Mouse (Mus musculus) c-Kit-positive CD71-negative TER-119-negative erythroid progenitor cells, embryonic 14.5 days (primary cell): ENCODE results near the gene Cyp4f18.
A peak's percentile ranks its signal among the peaks of the same experiment; 100 is the strongest.
"Not testable (repeated sequence)": the region's sequence is repeated elsewhere in the genome, so short reads cannot be mapped to it uniquely, and the experiment has no call there.

ENCODE experiments used
- DNase-seq: peaks from one replicate; pipeline ENCODE4 v3.0.0-alpha.2; 2013; ENCODE audit warnings: low read depth

The Cyp4f18 gene

DNA sequence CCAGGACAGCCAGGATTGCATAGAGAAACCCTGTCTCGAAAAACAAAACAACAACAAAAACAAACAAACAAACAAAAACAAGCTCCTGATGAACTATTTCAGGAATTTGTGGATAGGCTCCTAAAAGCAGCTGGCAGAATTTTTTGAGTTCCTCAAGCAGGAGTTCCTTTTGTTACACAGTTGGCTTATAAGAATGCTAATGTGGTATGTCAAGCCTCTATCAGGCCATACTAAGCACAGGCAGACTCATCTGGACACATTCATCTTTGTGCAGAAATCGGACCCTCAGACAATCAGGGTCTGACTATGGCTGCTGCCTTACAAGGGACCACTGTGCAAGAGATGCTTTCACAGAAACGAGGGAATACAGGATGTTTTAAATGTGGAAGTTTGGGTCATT lies 35.2 kb downstream of the Cyp4f18 start:
- no peak for DNase-seq

DNA sequence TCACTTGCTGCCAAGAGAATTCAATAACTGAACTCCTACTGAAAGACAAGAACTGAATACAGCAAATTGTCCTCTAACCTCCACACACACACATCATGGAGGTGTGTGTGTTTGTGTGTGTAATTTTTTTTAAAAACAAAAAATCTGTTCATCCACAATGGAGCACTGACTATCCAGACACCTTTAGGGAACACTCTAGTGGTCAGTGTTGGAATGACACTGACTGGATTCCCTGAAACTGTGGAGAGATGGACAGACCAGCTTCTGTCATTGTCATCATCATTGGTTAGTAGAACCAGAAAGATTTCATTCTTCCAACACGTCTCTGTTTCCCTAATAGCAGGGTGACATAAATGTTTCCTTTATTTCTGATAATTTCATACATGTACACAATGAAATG lies 37.5 kb downstream of the Cyp4f18 start:
- DNase-seq: no peak

DNA sequence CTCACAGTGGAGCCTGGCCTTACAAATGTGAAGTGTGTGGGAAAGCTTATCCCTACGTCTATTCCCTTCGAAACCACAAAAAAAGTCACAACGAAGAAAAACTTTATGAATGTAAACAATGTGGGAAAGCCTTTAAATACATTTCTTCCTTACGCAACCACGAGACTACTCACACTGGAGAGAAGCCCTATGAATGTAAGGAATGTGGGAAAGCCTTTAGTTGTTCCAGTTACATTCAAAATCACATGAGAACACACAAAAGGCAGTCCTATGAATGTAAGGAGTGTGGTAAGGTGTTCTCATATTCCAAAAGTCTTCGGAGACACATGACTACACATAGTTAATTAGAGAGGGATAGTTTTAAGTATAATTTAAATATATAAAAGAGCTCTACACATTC lies 40.8 kb downstream of the Cyp4f18 start:
- no peak for DNase-seq

DNA sequence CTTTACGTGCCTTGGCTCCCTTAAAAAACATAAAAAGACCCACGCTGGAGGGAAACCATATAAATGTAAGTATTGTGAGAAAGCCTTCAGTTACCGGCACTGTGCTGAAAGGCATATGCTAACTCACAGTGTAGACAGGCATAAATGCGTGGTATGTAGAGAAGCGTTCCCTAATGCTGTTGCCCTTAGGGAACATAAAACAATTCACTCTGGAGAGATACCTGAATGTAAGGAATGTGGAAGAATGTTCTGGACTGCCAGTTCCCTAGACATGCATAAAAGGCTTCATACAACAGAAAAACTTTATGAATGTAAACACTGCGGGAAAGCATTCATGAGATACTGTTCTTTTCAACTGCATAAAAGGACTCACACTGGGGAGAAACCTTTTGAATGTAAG lies 41.3 kb downstream of the Cyp4f18 start:
- DNase-seq: no peak

DNA sequence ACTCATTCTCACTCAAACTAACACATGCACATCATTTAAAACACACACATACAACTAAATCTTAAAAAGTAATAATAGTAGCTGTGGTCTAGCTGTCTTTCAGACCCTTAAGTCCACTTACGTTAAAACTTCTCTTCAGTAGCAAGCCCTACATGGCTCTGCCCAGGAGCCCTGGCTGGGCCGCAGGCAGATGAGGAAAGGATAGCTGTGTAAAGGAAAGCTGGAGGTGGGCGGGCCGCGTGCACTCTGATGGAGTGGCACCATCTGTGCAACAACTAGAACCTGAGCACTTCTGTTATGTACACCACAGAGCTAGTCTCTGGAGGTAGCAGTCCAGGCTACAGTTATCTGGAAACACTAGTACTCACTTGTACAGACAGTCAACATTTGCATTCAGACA lies 42.2 kb downstream of the Cyp4f18 start:
- no peak for DNase-seq

DNA sequence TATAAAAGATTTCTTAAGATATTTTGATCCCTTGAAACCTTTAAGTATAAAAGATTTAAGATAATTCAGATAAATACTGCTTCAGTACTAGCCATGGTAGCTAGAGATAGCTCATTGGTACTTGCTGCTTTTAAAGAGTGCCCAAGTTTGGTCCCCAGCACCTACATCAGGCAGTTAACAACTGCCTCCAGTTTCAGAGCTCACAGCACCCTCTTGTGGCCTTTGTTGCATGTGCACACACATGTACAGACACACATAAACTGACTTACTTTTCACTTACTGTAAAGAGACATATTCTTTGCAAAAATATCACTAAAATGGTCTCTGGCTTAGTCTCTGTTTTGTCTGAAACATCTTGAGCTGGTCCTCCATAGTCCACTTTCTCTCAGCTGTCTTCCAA lies 43.0 kb downstream of the Cyp4f18 start:
- no peak for DNase-seq

- DNase-seq: no peak
Observed at GRCm38 (mm10) chr8:71965166-71965565, 44.3 kb downstream of the Cyp4f18 start.

DNA sequence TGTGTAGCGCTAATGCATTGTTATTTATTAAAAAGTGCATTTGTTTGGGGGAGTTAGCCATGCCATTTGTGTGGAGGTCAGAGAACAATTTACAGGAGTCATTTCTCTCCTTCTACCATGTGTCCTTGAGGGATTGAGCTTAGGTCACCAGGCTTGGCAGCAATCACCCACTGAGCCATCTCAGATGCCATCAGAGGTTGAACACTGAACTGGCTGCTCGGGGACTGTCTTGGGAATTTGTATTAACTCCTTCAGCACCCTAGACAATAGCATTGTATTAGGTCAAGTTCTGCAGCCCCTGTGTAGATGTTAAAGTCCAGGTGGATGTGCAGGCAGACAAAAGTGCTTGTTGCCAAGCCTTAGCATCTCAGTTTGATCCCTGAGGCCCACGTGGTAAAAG lies 45.4 kb downstream of the Cyp4f18 start:
- DNase-seq: no peak

- DNase-seq: no peak
Observed at GRCm38 (mm10) chr8:71961796-71962195, 47.6 kb downstream of the Cyp4f18 start.

DNA sequence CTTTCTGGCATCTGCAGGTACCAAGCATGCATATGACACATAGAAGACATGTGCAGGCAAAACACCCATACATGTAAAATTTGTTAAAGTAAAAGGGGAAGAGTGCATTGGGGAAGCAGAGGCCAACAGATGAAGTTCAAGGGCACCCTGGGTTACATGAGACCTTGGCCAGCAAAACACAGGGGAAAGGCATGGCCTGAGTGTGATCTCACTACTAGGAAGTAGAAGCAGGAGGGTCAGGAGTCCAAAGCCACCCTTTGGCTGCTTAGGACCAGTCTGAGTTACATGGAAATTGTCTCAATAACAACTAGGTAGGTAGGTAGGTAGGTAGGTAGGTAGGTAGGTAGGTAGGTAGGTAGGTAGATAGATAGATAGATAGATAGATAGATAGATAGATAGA lies 48.9 kb downstream of the Cyp4f18 start:
- no peak for DNase-seq

DNA sequence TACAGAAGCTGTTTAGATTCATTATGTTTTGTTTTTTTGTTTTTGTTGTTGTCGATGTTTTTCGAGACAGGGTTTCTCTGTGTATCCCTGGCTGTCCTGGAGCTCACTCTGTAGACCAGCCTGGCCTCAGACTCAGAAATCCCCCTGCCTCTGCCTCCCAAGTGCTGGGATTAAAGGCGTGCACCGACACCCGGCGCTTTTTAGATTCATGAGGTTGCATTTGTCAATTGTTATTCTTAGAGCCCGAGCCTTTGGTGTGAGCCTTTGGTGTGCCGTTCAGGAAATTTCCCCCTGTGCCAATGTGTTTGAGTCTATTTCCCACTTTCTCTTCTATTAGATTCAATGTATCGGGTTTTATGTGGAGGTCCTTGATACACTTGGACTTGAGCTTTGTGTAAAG lies 54.8 kb downstream of the Cyp4f18 start:
- DNase-seq: no peak

DNA sequence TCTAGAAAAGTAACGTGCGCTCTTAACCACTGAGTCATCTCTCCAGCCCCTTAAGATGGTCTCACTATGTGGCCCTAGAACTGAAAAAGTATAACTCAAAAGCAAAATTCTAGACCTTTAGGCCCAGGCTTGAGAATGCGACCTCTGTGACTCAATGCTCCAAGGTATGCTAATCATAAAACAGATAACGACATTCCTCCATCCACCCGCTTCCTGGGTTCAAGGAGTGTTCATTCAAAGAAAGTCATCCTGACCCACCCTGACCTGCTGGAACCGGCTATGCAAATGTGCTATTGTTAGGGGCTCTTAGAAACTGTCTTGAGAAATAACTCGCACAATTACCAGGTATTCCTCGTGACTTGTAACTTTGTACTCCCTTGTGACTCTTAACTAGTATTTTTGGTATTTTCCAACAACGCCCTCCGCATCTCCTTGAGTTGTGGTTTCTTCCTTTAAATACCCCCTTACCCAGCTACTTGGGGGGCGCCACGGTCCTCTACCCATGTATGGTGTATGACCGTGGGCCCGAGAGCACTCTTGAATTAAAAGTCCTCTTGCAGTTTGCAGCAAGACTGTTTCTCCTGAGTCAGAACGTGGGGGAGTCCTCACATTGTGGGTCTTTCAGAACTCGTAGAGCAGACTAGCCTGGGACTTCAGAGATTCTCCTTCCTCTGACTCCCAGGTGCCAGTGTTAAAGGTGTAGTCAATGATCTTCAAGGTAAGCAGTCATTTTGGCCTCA lies 56.3 kb downstream of the Cyp4f18 start:
- DNase-seq: not testable (repeated sequence)

DNA sequence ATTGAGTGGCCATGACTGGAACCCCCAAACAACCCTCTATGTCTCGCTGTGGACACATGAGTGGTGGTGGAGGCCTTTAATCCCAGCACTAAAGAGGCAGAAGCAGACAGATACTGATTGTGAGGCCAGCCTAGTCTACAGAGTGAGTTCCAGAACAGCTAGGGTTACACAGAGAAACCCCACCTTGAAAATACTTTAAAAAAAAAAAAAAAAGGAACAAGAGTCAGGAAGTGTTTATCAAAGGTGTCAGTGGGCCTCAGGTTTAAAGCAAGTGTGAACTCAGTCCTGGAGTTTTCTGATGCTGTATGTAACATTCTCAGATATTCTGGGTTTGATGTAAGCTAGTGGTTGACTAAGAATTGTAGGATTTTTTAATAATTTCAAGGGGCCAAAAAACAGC lies 56.9 kb downstream of the Cyp4f18 start:
- DNase-seq: no peak

GRCm38 (mm10) chr8:71951436-71952161 lies 57.8 kb downstream of the Cyp4f18 start:
- DNase-seq: no peak

DNA sequence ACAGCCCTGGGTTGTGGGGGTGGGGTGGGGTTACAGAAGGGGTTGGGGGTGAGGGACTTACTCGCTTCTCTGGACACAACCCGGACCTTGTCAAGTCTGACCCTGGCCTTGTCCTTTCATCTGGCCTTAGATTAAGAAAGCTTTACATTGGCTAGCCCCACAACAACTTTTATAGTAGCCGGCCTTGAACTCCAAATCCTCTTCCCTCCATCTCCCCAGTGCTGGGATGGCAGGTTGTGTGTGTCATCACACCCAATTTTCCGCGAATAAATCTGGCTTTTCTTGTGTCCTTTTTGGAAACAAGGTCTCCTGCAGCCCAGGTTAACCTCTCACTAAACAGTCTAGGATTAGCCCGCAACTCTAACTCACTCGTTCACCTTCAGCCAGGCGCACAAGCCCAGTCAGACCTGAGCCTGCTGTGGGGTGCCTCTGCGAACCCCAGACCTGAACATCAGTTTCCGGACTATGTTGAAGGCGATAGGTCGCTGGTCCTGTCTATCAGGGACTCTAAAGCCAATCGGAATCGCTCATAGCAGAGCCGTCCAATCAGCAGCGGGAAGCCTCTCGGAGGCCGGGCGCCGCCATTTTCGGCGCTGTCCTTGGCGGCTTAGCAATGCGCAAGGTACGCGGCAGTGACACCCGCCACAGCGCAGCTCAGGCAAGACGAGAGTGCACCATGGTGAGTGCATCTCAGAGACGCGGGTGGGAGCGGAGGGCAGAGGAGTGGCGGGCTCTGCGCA lies 58.8 kb downstream of the Cyp4f18 start, which contains the start of gene Zfp961:
Gene Zfp961, plus strand, starts transcription at position 557 of the 740 bp plus-strand sequence.
- peak; percentile 97 for DNase-seq

DNA sequence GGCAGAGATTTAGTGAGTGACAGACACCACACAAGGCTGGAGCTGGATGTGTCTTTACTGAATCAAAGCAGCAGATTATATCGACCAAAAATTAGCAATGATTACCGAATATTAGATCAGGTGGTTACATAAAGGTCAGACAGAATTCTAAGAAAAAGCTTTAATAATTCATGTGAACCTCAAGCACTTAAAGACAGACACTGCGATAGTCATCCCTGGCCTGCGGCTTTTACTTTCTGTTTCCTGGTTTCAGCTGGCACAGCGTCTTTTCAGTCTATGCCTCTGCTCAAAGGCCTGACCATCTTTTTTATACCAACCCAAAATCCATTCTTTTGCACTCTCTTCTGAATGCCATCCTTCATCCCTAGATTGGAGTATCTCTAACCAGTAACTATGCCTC lies 60.8 kb downstream of the Cyp4f18 start:
- DNase-seq: no peak

DNA sequence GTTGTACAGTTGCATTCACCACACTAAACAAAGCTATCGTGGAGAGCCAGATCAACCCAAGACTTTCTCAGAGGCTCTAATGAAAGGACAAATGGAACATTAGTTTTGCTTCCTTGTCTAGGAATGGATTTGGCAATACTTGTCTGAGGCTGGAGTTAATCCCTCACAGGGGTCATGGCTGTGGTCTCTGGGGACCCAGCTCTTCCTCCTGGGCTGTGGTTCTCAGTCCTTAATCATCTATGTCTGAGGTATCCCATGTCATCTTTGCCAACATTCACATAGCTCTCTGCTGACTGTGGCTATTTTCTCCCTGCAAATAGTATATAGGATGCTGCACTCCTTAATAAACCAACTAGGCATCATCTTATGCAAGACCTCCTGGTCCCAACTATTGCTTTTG lies 67.7 kb downstream of the Cyp4f18 start:
- no peak for DNase-seq

DNA sequence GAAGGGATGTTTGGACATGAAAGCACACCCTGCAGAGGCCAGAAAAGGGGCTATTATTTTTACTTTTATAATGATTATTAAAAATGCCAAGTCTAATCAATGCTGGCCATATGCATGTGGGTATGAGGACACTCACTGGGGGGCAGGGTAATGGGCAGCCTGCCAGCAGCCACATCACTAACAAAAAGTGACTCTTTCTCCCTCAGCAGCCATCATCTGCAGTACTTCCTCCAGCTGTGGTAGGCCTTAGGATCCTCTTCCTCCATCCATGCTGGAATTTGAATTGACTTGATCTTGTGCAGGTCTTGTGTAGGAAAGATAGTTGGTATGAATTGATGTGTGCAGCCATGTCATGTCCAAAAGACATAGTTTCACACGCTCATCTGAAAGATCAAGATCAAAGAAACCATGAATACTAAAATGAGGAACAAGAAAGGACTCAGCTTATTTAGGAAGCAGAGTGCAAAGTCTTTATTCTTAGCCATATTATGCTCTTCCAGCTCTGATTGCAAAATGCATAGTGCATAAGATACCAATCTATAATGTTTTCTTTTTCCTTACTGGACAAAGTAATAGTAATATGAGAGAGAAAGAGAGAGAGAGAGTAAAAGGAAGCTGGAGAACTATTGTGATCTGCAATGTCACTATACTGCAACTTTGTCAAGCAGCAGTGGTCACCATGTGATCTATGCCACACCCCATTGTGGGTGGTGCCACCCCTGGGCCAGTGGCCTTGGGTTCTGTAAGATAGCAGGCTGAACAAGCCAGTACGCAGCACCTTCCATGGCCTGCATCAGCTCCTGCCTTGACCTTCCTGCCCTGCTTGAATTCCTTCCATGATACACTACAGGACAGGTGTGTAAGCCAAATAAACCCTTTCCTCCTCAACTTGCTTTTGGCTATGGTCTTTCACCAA lies 68.9 kb downstream of the Cyp4f18 start:
- DNase-seq: no peak
